Mouse (Mus musculus): Measurements from ENCODE around the gene Epn2. TPM values are rescaled to one million over a fixed set of nuclear protein-coding genes. Genes with fewer than 3 reads are reported as not detected.

Epn2 gene
- total RNA-seq, 2 experiments from 2014 or later: 173 to 185 TPM

- no peak for DNase-seq (ENCODE audit: extremely low spot score in 1 of 2, low spot score in 1 of 2)
Measured at GRCm38 (mm10) chr11:61545586-61545985, 33.9 kb downstream of the Epn2 start.

- no peak for DNase-seq (ENCODE audit: extremely low spot score in 1 of 2, low spot score in 1 of 2)
Measured at GRCm38 (mm10) chr11:61541106-61541505, 38.4 kb downstream of the Epn2 start.

- DNase-seq (ENCODE audit: extremely low spot score in 1 of 2, low spot score in 1 of 2): no peak
Measured at GRCm38 (mm10) chr11:61540642-61541041, 38.8 kb downstream of the Epn2 start.

GRCm38 (mm10) chr11:61537362-61537761 is 42.1 kb downstream of the Epn2 start:
- DNase-seq (ENCODE audit: extremely low spot score in 1 of 2, low spot score in 1 of 2): no peak

DNA sequence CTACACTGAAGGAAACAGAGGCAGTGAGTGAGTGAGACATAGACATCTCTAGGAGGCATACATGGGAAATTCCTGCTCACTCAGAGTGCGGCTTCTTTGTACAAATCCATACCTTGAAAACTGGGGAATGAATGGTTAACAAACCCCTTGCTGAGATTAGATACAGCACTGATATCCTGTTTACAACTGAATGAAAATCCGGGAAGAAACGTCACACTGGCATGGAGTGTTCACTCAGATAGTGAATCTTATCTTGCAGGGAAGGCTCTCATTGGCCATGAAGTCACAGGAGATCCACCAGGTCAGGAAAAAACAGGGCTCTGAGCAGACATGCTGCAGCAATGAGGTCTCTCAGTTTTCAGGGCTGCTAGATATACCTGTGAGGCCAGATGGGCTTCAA is 42.5 kb downstream of the Epn2 start:
- no peak for DNase-seq (ENCODE audit: extremely low spot score in 1 of 2, low spot score in 1 of 2)

GRCm38 (mm10) chr11:61535530-61535929 is 44.0 kb downstream of the Epn2 start:
- DNase-seq (ENCODE audit: extremely low spot score in 1 of 2, low spot score in 1 of 2): no peak

DNA sequence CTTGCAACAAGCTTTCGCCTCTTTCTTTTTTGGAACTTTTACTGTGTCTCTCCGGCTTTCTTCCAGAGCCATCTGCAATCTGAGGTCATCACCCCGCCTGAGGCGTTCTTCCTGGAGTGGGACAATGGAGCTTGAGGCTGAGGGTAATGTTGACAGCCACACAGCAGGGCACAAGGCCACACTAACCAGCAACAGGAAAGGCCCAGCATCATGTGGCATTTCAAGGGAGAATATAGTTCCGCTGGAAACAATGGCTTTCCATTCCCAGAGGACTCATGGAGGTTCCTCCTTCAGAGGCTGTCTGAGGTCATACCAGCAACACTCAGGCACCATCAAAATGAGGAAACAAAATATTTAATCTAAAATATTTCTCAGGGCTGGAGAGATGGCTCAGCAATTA is 45.9 kb downstream of the Epn2 start:
- DNase-seq (ENCODE audit: extremely low spot score in 1 of 2, low spot score in 1 of 2): no peak

- no peak for DNase-seq (ENCODE audit: extremely low spot score in 1 of 2, low spot score in 1 of 2)
Measured at GRCm38 (mm10) chr11:61532820-61533219, 46.7 kb downstream of the Epn2 start.

DNA sequence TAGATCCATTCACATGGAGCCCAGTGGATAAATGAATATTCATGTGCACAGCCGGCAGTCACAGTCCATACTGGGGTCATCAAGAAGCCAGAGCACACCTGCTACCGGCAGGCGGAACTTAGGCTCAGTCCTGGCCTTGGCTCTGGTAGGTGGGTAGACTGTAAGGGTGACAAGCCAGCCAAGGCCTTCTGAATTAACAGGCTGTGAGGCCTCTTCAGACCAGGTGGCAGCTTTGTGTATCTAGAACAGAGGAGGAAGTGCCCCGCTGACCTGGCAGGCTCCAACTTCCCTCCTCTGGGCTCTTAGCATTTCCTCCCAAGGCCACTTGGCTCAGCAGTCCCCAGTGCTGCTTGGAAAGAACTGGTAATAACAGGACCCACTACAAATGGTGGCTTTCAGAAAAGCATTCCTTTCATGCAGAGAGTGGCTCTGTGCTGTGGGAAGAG is 50.2 kb downstream of the Epn2 start:
- DNase-seq (ENCODE audit: extremely low spot score in 1 of 2, low spot score in 1 of 2): no peak

DNA sequence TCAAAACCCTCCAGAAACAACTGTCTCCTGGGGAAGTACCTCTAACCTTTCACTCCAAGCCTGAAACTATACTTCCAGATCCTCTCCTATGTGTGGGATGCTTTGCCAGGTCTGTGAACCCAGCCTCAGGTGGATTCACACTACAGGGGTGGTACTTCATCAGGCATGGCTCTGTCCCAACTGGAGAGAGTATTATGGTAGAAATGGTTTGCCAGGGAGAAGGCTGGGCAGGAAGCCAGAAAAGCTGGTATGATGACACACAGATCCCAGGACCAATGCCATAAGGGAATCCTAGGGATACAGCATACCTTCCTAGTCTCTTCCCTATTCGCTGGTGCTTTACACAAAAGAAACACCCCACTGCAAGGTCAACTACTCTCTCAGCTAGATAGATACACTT is 52.6 kb downstream of the Epn2 start:
- no peak for DNase-seq (ENCODE audit: extremely low spot score in 1 of 2, low spot score in 1 of 2)

GRCm38 (mm10) chr11:61519484-61520107 is 59.9 kb downstream of the Epn2 start:
- no peak for DNase-seq (ENCODE audit: extremely low spot score in 1 of 2, low spot score in 1 of 2)

DNA sequence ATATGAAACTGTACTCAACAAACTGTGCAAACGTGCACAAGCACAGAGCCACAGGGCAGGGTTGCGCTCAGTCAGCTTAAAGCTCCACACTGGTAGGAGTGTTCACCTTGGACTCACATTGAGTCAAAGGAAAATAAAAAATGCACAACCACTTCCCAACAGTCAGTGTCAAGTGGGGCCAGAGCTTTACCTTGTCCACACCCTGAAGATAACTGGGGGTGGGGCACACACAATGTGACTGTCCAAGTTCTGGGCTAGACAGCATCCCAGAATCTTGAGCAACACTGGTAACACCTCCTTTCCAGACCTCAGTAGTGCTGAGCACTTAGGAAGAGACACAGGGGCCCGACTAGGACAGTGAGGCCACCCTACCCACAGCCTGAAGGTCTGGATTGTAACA is 60.6 kb downstream of the Epn2 start:
- DNase-seq (ENCODE audit: extremely low spot score in 1 of 2, low spot score in 1 of 2): no peak

DNA sequence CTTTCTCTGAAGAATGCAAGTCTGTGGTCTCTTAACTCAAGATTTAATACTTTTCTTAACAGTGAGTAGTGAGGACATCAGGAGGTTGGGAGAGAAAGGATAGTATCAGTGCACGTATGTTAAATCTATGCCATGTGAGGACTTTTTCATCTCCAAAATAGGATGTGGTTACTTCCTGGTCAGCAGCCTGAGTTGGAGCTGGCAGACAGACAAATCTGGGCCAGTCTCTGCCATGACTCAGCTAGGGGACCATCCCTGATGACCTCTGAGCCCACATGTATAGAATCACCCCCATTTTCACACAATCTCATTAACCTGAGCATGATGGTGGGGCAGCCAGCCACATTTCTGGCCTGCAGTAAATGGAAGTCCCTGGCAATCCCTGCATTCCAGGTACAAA is 61.5 kb downstream of the Epn2 start:
- no peak for DNase-seq (ENCODE audit: extremely low spot score in 1 of 2, low spot score in 1 of 2)

DNA sequence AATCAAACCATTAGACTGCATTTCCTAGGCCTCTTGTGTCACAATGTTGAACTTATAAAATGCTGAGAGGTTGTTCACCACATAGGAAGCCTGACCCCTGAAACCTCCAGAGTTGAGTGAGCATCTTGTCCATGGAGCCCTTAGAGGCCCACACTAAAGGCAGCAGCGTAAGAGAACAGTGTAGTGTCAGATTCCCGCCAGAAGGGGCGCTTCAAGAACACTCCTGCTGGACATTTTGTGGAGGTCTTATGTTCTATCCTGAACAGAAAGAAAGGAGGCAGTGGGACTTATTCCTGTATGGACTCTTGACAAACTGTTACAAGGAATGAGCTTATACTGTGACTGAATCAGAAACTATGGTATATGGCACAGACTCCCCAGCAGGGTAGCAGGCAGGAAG is 64.5 kb downstream of the Epn2 start:
- DNase-seq (ENCODE audit: extremely low spot score in 1 of 2, low spot score in 1 of 2): no peak

DNA sequence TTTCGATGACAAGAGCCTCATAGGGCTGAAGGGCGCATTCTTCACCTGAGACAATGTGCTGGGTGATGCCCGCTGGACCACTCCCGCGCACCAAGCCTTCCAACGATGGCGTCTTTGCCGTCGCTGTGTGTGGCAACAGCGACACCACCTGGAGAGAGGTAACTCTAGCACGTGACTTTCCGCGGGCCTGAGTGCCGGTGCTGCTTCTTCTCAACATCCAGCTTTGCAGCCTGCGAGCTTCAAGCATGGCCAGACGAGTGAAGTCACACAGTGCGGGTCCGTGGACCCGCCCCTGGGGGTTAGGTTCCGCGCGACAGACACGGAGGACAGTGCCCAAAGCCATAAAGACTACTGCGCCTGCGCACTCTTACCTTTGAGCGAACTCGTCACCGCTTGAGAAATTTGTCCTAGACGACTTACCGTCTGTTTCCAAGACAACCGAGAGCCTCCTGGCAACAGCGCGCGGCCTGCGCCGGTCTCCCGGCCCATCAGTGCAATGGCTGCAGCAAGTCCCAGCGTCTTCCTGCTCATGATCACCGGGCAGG is 74.7 kb downstream of the Epn2 start, which contains the start of gene B9d1:
Gene B9d1 (plus strand): TSS at position 432 of the 545 bp plus-strand sequence.
- peak; percentile 96 to 97 for DNase-seq (ENCODE audit: extremely low spot score in 1 of 2, low spot score in 1 of 2)

DNA sequence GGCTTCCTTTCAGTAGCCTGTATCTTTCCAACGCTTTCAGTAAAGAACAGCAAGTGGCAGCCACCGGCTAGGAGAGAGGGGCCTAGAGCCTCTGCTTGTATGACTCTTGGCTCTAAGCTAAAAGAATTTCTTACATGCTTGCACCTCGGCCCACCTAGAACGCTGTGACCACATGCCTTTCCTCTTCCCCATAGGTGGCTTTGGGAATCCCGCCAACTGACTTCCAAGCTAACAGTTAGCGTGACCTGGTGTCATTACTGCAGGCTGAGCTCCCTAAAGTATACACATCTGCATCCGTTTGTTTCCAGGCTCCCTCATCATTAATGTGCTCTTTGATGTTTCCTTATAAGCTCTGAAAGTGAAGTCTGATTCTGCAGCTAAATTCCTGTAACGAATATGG is 75.6 kb downstream of the Epn2 start:
- DNase-seq (ENCODE audit: extremely low spot score in 1 of 2, low spot score in 1 of 2): no peak

GRCm38 (mm10) chr11:61498736-61499504 is 80.6 kb downstream of the Epn2 start:
- DNase-seq (ENCODE audit: extremely low spot score in 1 of 2, low spot score in 1 of 2): no peak

GRCm38 (mm10) chr11:61497490-61497889 is 82.0 kb downstream of the Epn2 start:
- DNase-seq (ENCODE audit: extremely low spot score in 1 of 2, low spot score in 1 of 2): no peak

DNA sequence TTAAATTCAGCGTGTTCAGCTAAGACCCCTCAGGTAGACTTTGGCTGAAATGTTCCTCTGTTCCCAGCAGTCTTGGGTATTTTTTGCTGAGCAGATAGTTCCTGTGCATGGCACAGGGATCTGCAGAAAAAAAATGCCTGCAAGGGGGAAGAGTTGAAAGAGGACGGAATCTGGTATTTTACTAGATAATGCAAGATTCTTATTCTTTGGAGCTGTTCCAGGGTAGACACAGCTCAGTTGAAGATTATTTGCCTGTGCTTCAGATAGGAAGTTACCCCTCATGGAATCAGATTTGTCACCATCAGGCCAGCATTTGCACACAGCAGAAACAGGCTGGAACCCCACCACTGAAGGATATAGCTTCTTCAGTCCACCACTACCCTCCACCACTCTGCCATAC is 84.0 kb downstream of the Epn2 start:
- no peak for DNase-seq (ENCODE audit: extremely low spot score in 1 of 2, low spot score in 1 of 2)

DNA sequence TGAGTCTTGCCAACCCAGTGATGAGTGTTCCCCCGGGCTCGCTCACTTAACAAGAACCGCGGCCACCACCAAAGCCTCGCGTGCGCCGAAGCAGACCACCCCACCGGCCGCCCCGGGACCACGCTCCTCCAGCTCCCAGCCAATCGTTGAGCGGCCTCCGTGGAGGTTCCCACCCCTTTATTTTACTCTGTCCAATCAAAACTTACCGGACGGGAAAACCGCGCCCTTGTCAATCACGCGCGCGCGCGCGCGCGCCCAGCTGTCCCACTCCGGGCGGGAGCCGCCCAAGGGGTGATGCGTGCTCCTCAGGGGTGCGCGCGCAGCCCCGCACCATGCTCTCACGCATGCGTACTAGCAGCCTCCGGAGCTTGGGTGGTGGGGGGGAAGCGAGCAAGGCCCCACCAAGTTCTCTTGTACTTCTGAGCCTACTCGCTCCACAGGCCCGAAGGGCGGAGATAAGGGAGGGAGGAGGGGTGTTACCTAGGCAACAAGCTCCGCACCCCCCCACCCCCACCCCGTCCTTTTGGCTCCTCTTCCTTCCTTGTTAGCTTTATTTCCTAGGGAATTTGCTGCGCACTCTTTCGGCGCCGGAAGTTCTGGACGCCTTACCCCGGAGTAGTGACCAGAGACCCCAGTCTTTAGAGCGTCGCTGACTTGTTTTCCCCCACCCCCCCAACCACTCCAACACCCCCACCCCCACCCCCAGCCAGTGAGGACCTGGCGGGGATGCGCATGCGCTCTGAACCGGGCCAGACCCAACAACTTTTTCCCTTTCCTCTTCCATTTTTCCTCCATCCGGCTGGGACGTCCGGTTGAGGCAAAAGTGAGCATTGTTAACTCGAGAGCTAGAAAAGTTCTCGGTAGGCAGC is 85.1 kb downstream of the Epn2 start, which contains the start of gene Mapk7:
Gene Mapk7 (minus strand): TSS at position 278 of the 869 bp plus-strand sequence.
- peak; percentile 90 for DNase-seq (ENCODE audit: extremely low spot score in 1 of 2, low spot score in 1 of 2)
